Mouse (Mus musculus) hindbrain, embryonic 16.5 days (tissue): ENCODE data around the gene Ttbk2. TPM values are rescaled to one million over a fixed set of nuclear protein-coding genes. Genes with fewer than 3 reads are reported as not detected.

Source experiments
- ATAC-seq: fragments of 200-750 bp; cut with Nextera tagmentation; 2 replicates; pipeline ENCODE4 v1.8.0; 2017; ENCODE audit warnings: moderate TSS enrichment, moderate library complexity
- H3K27ac ChIP-seq: fragments of 300-500 bp; sonication (generic); 2 replicates; pipeline ENCODE4 v1.5.1; 2014; ENCODE audit warnings: low read depth, mild to moderate bottlenecking, control low read depth, low read length, moderate library complexity
- H3K27me3 ChIP-seq: fragments of 300-500 bp; sonication (generic); replicated peaks from 2 replicates; pipeline ENCODE4 v1.6.1; 2014; ENCODE audit warnings: low read length; ENCODE audit not compliant: control insufficient read depth, insufficient read depth
- H3K36me3 ChIP-seq: fragments of 300-500 bp; sonication (generic); 2 replicates; pipeline ENCODE4 v1.6.1; 2014; ENCODE audit warnings: mild to moderate bottlenecking, low read length, moderate library complexity, mixed read lengths; ENCODE audit not compliant: control insufficient read depth, insufficient read depth
- H3K4me1 ChIP-seq: fragments of 300-500 bp; sonication (generic); 2 replicates; pipeline ENCODE4 v1.6.1; 2014; ENCODE audit warnings: low read depth, low read length; ENCODE audit not compliant: control insufficient read depth, insufficient read depth
- H3K4me2 ChIP-seq: fragments of 300-500 bp; sonication (generic); 2 replicates; pipeline ENCODE4 v1.6.1; 2014; ENCODE audit warnings: mild to moderate bottlenecking, low read length, control low read depth, moderate library complexity
- H3K4me3 ChIP-seq: fragments of 300-500 bp; sonication (generic); 2 replicates; pipeline ENCODE4 v1.5.1; 2014; ENCODE audit warnings: mild to moderate bottlenecking, low read length, control low read depth, moderate library complexity
- H3K9ac ChIP-seq: fragments of 300-500 bp; sonication (generic); 2 replicates; pipeline ENCODE4 v1.6.1; 2014; ENCODE audit warnings: low read depth, mild to moderate bottlenecking, control low read depth, low read length, moderate library complexity
- H3K9me3 ChIP-seq: fragments of 300-500 bp; sonication (generic); 2 replicates; pipeline ENCODE4 v1.6.1; 2014; ENCODE audit warnings: mild to moderate bottlenecking, low read length, moderate library complexity; ENCODE audit not compliant: control insufficient read depth
- WGBS: fragments of 180-500 bp; shearing (Covaris S2); extraction: QIAGEN DNeasy Blood & Tissue Kit; methylation state at CpG from one replicate; pipeline ENCODE4 v1.1.7; 2014; 5-methylcytosine and 5-hydroxymethylcytosine counted together
- polyA plus RNA-seq: library from polyadenylated mRNA; unstranded; fragments of >200 nt; fragmentation: Nextera tagmentation; extraction: Ambion mirVana; gene quantifications from 2 replicates; pipeline ENCODE4 v1.2.1, GENCODE M21; 2015

The Ttbk2 gene
- polyA plus RNA-seq, 1 experiment from 2014 or later, result 11.5 TPM

GRCm38 (mm10) chr2:120702675-120703074, 147.7 kb downstream of the Ttbk2 start:
- Histone ChIP-seq H3K36me3 (peaks cover 17% of the 10 kb centered on the region), H3K9me3 (no peaks in the 10 kb centered on the region), H3K27ac (no peak overlapping the region), H3K4me1 (no peaks in the 10 kb centered on the region), H3K9ac (no peak overlapping the region), H3K4me3 (no peak overlapping the region), H3K4me2 (no peak overlapping the region), H3K27me3 (no peaks in the 10 kb centered on the region)
- ATAC-seq, result no peak
- WGBS, result 81% methylated on average over 5 of the region's 5 CpGs

GRCm38 (mm10) chr2:120700379-120700885, 150.0 kb downstream of the Ttbk2 start:
- Histone ChIP-seq H3K9ac (no peak overlapping the region), H3K4me2 (no peak overlapping the region), H3K4me1 (no peaks in the 10 kb centered on the region), H3K36me3 (peaks cover 27% of the 10 kb centered on the region), H3K27ac (no peak overlapping the region), H3K4me3 (no peak overlapping the region), H3K27me3 (no peaks in the 10 kb centered on the region), H3K9me3 (no peaks in the 10 kb centered on the region)
- no peak for ATAC-seq
- WGBS, result 92% methylated on average over 3 of the region's 3 CpGs

GRCm38 (mm10) chr2:120697767-120698166, 152.6 kb downstream of the Ttbk2 start:
- H3K27me3 ChIP-seq, result no peaks in the 10 kb centered on the region
- no peak overlapping the region for H3K4me3 ChIP-seq
- WGBS, result 85% methylated on average over 5 of the region's 5 CpGs
- H3K36me3 ChIP-seq, result peaks cover 20% of the 10 kb centered on the region
- H3K9ac ChIP-seq, result no peak overlapping the region
- H3K4me1 ChIP-seq, result no peaks in the 10 kb centered on the region
- no peak overlapping the region for H3K27ac ChIP-seq
- no peaks in the 10 kb centered on the region for H3K9me3 ChIP-seq
- no peak for ATAC-seq
- no peak overlapping the region for H3K4me2 ChIP-seq

Other genes with a start within 250 kb of the Ttbk2 start
- gene Haus2, start 241.2 kb downstream of the Ttbk2 start, polyA plus RNA-seq, result 25.3 and 26.8 TPM in 2 replicates
- gene Lrrc57, start 241.1 kb downstream of the Ttbk2 start, polyA plus RNA-seq, result 35.8 and 37.6 TPM in 2 replicates
- gene Stard9, start 221.5 kb downstream of the Ttbk2 start, polyA plus RNA-seq, result 3.3 and 3.5 TPM in 2 replicates
- 5.9 and 6.3 TPM in 2 replicates for gene Cdan1, start 476 bp downstream of the Ttbk2 start, polyA plus RNA-seq
- 33.4 and 38.2 TPM in 2 replicates for gene Ubr1, start 120.1 kb upstream of the Ttbk2 start, polyA plus RNA-seq
- 14.3 and 16.3 TPM in 2 replicates for gene Tmem62, start 126.4 kb upstream of the Ttbk2 start, polyA plus RNA-seq
- gene Ccndbp1, start 157.8 kb upstream of the Ttbk2 start, polyA plus RNA-seq, result 78.2 and 80.5 TPM in 2 replicates
- gene Epb42, start 186.5 kb upstream of the Ttbk2 start, polyA plus RNA-seq, result 0.06 and 0.56 TPM in 2 replicates
- 0.16 and 0.35 TPM in 2 replicates for gene Tgm5, start 235.2 kb upstream of the Ttbk2 start, polyA plus RNA-seq